Mouse (Mus musculus): ENCODE measurements at regions not wholly inside any gene's neighbourhood (a gene's known extent, or its start where the extent isn't known, plus 50 kb on each side); places are given as distances from the start of the nearest gene placed in this dataset.
"Not testable (repeated sequence)": the region's sequence is repeated elsewhere in the genome, so short reads cannot be mapped to it uniquely, and the experiment has no call there.

DNA sequence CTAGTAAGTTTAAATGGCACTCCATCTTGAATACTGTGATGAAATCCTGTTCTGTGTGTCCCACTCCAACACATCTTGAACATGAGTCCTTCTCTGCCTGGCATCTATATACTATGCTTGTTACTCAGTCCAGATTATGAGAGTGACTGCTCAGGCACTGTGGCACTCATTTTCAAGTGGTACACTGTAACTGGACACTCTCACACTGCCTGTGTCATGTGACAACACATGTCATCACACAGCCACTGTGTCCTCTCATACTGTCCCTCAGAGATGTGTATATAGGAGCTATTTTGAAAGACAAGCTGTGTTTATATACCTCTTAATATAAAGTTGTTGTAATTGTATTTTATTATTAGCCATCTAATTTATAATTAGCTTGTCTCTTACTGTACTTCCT lies 89.0 kb upstream of the Spata13 start:
- H3K4me1 ChIP-seq (ENCODE audit: control insufficient read depth in 2 of 2, insufficient read depth in 2 of 2, low read length in 2 of 2) = peaks cover 7 to 17% of the 10 kb centered on the region in 2 experiments; a peak in 3 of 4 replicates
- H3K4me3 ChIP-seq (ENCODE audit: control insufficient read depth in 1 of 2, insufficient read depth in 1 of 2, low read depth in 1 of 2, low read length in 2 of 2) = no peak overlapping the region
- H3K36me3 ChIP-seq (ENCODE audit: control insufficient read depth, insufficient read depth, low read length) = no peaks in the 10 kb centered on the region
- no peak overlapping the region for H3K4me2 ChIP-seq (ENCODE audit: low read length)
- ATAC-seq (ENCODE audit: insufficient number of reproducible peaks, insufficient read depth, low FRiP score, low read depth) = peak; percentile 61; the same call in 1 of the 2 replicates
- no peak overlapping the region for H3K9ac ChIP-seq (ENCODE audit: low read length)
- H3K27me3 ChIP-seq (ENCODE audit: control insufficient read depth, insufficient read depth, low read length) = no peaks in the 10 kb centered on the region
- 0 out of 4 replicates have a peak overlapping the region, but pooled peaks of 1 of the 2 experiments have one; percentile 24 for H3K27ac ChIP-seq (replicated peaks in 1 of 2; ENCODE audit: control insufficient read depth in 1 of 2, insufficient read depth in 1 of 2, low read depth in 2 of 2, low read length in 2 of 2)
- H3K9me3 ChIP-seq (ENCODE audit: control insufficient read depth, low read length) = no peaks in the 10 kb centered on the region

GRCm38 (mm10) chr14:60554222-60554740 lies 79.5 kb upstream of the Spata13 start:
- Histone ChIP-seq H3K4me3 (ENCODE audit: control insufficient read depth in 1 of 2, insufficient read depth in 1 of 2, low read depth in 1 of 2, low read length in 2 of 2) (no peak overlapping the region), H3K9me3 (ENCODE audit: control insufficient read depth, low read length) (no peaks in the 10 kb centered on the region), H3K27me3 (ENCODE audit: control insufficient read depth, insufficient read depth, low read length) (no peaks in the 10 kb centered on the region), H3K27ac (replicated peaks in 1 of 2; ENCODE audit: control insufficient read depth in 1 of 2, insufficient read depth in 1 of 2, low read depth in 2 of 2, low read length in 2 of 2) (no peak overlapping the region), H3K9ac (ENCODE audit: low read length) (no peak overlapping the region), H3K4me1 (ENCODE audit: control insufficient read depth in 2 of 2, insufficient read depth in 2 of 2, low read length in 2 of 2) (no peaks in the 10 kb centered on the region; a peak in 2 of 4 replicates), H3K36me3 (ENCODE audit: control insufficient read depth, insufficient read depth, low read length) (no peaks in the 10 kb centered on the region), H3K4me2 (ENCODE audit: low read length) (no peak overlapping the region)
- 50% methylated on average over 6 of the region's 6 CpGs for WGBS
- no peak for ATAC-seq (ENCODE audit: insufficient number of reproducible peaks, insufficient read depth, low FRiP score, low read depth)

- H3K9me3 ChIP-seq (ENCODE audit: control insufficient read depth, low read length) = no peaks in the 10 kb centered on the region
- ATAC-seq (ENCODE audit: insufficient number of reproducible peaks, insufficient read depth, low FRiP score, low read depth) = no peak
- WGBS = 63% methylated on average over 5 of the region's 5 CpGs
These were observed 77.3 kb upstream of the Spata13 start for GRCm38 (mm10) chr14:60556541-60556940.

GRCm38 (mm10) chr14:60557020-60557419 lies 76.8 kb upstream of the Spata13 start:
- 78% methylated on average over 4 of the region's 4 CpGs for WGBS
- Histone ChIP-seq H3K9ac (ENCODE audit: low read length) (no peak overlapping the region), H3K27ac (replicated peaks in 1 of 2; ENCODE audit: control insufficient read depth in 1 of 2, insufficient read depth in 1 of 2, low read depth in 2 of 2, low read length in 2 of 2) (no peak overlapping the region), H3K27me3 (ENCODE audit: control insufficient read depth, insufficient read depth, low read length) (no peaks in the 10 kb centered on the region), H3K4me3 (ENCODE audit: control insufficient read depth in 1 of 2, insufficient read depth in 1 of 2, low read depth in 1 of 2, low read length in 2 of 2) (no peak overlapping the region), H3K9me3 (ENCODE audit: control insufficient read depth, low read length) (no peaks in the 10 kb centered on the region), H3K4me2 (ENCODE audit: low read length) (no peak overlapping the region), H3K4me1 (ENCODE audit: control insufficient read depth in 2 of 2, insufficient read depth in 2 of 2, low read length in 2 of 2) (no peaks in the 10 kb centered on the region; a peak in 1 of 4 replicates), H3K36me3 (ENCODE audit: control insufficient read depth, insufficient read depth, low read length) (no peaks in the 10 kb centered on the region)
- no peak for ATAC-seq (ENCODE audit: insufficient number of reproducible peaks, insufficient read depth, low FRiP score, low read depth)

More at GRCm38 (mm10) chr14:60556541-60556940, 77.3 kb upstream of the Spata13 start:
- H3K4me1 ChIP-seq (ENCODE audit: control insufficient read depth in 2 of 2, insufficient read depth in 2 of 2, low read length in 2 of 2) = no peaks in the 10 kb centered on the region; a peak in 1 of 4 replicates
- no peaks in the 10 kb centered on the region for H3K27me3 ChIP-seq (ENCODE audit: control insufficient read depth, insufficient read depth, low read length)
- H3K4me3 ChIP-seq (ENCODE audit: control insufficient read depth in 1 of 2, insufficient read depth in 1 of 2, low read depth in 1 of 2, low read length in 2 of 2) = no peak overlapping the region
- H3K4me2 ChIP-seq (ENCODE audit: low read length) = no peak overlapping the region
- H3K36me3 ChIP-seq (ENCODE audit: control insufficient read depth, insufficient read depth, low read length) = no peaks in the 10 kb centered on the region
- no peak overlapping the region for H3K9ac ChIP-seq (ENCODE audit: low read length)
- H3K27ac ChIP-seq (replicated peaks in 1 of 2; ENCODE audit: control insufficient read depth in 1 of 2, insufficient read depth in 1 of 2, low read depth in 2 of 2, low read length in 2 of 2) = no peak overlapping the region

- Histone ChIP-seq H3K9me3 (ENCODE audit: control insufficient read depth, low read length) (no peaks in the 10 kb centered on the region), H3K4me1 (ENCODE audit: control insufficient read depth in 2 of 2, insufficient read depth in 2 of 2, low read length in 2 of 2) (no peaks in the 10 kb centered on the region; a peak in 1 of 4 replicates), H3K4me3 (ENCODE audit: control insufficient read depth in 1 of 2, insufficient read depth in 1 of 2, low read depth in 1 of 2, low read length in 2 of 2) (no peak overlapping the region), H3K4me2 (ENCODE audit: low read length) (no peak overlapping the region), H3K36me3 (ENCODE audit: control insufficient read depth, insufficient read depth, low read length) (no peaks in the 10 kb centered on the region), H3K27me3 (ENCODE audit: control insufficient read depth, insufficient read depth, low read length) (no peaks in the 10 kb centered on the region), H3K27ac (replicated peaks in 1 of 2; ENCODE audit: control insufficient read depth in 1 of 2, insufficient read depth in 1 of 2, low read depth in 2 of 2, low read length in 2 of 2) (no peak overlapping the region), H3K9ac (ENCODE audit: low read length) (no peak overlapping the region)
- ATAC-seq (ENCODE audit: insufficient number of reproducible peaks, insufficient read depth, low FRiP score, low read depth) = no peak
- 58% methylated on average over 5 of the region's 5 CpGs for WGBS
These were observed 74.4 kb upstream of the Spata13 start for GRCm38 (mm10) chr14:60559376-60559775.

DNA sequence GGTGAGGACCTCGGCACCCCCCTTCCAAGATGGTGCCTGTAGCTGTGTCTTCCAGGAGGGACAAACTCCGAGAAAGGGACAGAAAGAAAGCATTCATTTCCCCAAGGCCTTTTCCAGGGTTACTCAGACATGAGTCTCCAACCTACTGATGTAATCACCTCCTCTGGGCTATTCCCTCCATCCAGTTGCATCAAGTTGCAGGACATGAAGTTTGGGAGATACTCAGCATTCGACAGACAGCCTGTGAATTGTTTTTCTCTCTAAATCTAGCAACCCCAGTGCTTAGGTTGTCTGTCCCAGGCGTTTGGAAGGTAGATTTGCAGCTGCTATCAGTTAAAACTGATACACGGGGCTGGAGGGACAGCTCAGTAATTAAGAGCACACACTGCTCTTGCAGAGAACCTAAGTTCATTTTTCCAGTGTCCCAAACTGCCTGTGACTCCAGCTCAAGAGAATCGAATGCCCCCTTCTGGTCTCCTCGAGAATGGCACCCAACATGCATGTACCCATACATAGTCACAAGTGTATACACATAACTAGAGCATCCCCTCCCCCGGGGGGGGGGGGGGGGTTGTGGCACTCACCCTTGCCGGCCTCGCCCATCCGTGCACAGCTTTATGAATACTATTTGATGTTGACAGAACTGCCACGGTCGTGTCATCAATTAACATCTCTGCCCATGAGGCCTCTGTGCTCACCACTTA lies 73.8 kb upstream of the Spata13 start:
- Histone ChIP-seq H3K9ac (ENCODE audit: low read length) (no peak overlapping the region), H3K27me3 (ENCODE audit: control insufficient read depth, insufficient read depth, low read length) (no peaks in the 10 kb centered on the region), H3K4me3 (ENCODE audit: control insufficient read depth in 1 of 2, insufficient read depth in 1 of 2, low read depth in 1 of 2, low read length in 2 of 2) (no peak overlapping the region), H3K27ac (replicated peaks in 1 of 2; ENCODE audit: control insufficient read depth in 1 of 2, insufficient read depth in 1 of 2, low read depth in 2 of 2, low read length in 2 of 2) (no peak overlapping the region), H3K4me1 (ENCODE audit: control insufficient read depth in 2 of 2, insufficient read depth in 2 of 2, low read length in 2 of 2) (no peaks in the 10 kb centered on the region; a peak in 1 of 4 replicates), H3K9me3 (ENCODE audit: control insufficient read depth, low read length) (no peaks in the 10 kb centered on the region), H3K36me3 (ENCODE audit: control insufficient read depth, insufficient read depth, low read length) (no peaks in the 10 kb centered on the region), H3K4me2 (ENCODE audit: low read length) (no peak overlapping the region)
- peak; percentile 26; the same call in 1 of the 2 replicates for ATAC-seq (ENCODE audit: insufficient number of reproducible peaks, insufficient read depth, low FRiP score, low read depth)
- 80% methylated on average over 13 of the region's 13 CpGs for WGBS

DNA sequence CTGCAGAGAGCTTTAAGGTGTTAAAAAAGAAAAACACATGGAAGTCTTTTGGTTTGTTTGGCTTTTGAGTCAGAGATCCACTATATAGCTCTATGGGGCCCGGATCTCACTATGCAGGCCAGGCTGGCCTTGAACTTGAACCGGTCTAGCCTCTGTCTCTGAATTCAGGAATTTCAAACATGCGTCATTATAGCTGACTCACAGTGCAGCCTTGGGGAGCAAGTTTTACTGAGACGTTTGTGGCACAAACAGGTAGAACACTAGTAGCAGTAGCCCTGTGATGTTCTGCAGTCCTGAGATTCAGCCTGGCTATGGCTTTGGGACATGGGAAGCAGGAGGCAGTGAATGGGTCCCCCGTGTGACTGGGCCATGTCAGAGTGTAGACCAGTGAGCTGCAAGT lies 57.5 kb upstream of the Spata13 start:
- H3K4me3 ChIP-seq (ENCODE audit: control insufficient read depth in 1 of 2, insufficient read depth in 1 of 2, low read depth in 1 of 2, low read length in 2 of 2) = no peak overlapping the region
- 73% methylated on average over 5 of the region's 5 CpGs for WGBS
- H3K4me2 ChIP-seq (ENCODE audit: low read length) = no peak overlapping the region
- no peaks in the 10 kb centered on the region for H3K27me3 ChIP-seq (ENCODE audit: control insufficient read depth, insufficient read depth, low read length)
- no peak overlapping the region for H3K9ac ChIP-seq (ENCODE audit: low read length)
- H3K9me3 ChIP-seq (ENCODE audit: control insufficient read depth, low read length) = no peaks in the 10 kb centered on the region
- ATAC-seq (ENCODE audit: insufficient number of reproducible peaks, insufficient read depth, low FRiP score, low read depth) = no peak
- H3K36me3 ChIP-seq (ENCODE audit: control insufficient read depth, insufficient read depth, low read length) = no peaks in the 10 kb centered on the region
- H3K27ac ChIP-seq (replicated peaks in 1 of 2; ENCODE audit: control insufficient read depth in 1 of 2, insufficient read depth in 1 of 2, low read depth in 2 of 2, low read length in 2 of 2) = no peak overlapping the region
- H3K4me1 ChIP-seq (ENCODE audit: control insufficient read depth in 2 of 2, insufficient read depth in 2 of 2, low read length in 2 of 2) = no peaks in the 10 kb centered on the region

DNA sequence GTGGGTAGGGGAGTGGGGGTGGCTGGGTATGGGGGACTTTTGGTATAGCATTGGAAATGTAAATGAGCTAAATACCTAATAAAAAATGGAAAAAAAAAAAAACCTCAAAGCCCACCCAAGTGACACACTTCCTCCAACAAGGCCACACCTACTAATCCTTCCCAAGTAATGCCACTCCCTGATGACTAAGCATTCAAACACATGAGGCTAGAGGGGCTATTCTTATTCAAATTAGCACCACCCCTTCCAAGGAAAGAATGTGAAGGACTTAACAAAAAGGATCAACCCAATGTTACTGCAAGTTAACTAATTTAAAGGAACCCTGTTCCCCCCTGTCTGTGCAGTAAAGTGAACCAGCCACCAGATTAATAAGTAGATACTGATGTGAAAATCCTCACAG lies 53.7 kb upstream of the Spata13 start:
- not testable (repeated sequence) for H3K4me2 ChIP-seq (ENCODE audit: low read length); H3K9ac ChIP-seq (ENCODE audit: low read length); H3K4me3 ChIP-seq (ENCODE audit: control insufficient read depth in 1 of 2, insufficient read depth in 1 of 2, low read depth in 1 of 2, low read length in 2 of 2); ATAC-seq (ENCODE audit: insufficient number of reproducible peaks, insufficient read depth, low FRiP score, low read depth); H3K27ac ChIP-seq (replicated peaks in 1 of 2; ENCODE audit: control insufficient read depth in 1 of 2, insufficient read depth in 1 of 2, low read depth in 2 of 2, low read length in 2 of 2); H3K27me3 ChIP-seq (ENCODE audit: control insufficient read depth, insufficient read depth, low read length); H3K4me1 ChIP-seq (ENCODE audit: control insufficient read depth in 2 of 2, insufficient read depth in 2 of 2, low read length in 2 of 2); H3K9me3 ChIP-seq (ENCODE audit: control insufficient read depth, low read length); H3K36me3 ChIP-seq (ENCODE audit: control insufficient read depth, insufficient read depth, low read length)

Data from heart, embryonic 14.5 days (tissue).